Mouse (Mus musculus) 3T3-L1 (cell line): ENCODE results near the gene Vmn2r59.
"Not testable (repeated sequence)": the region's sequence is repeated elsewhere in the genome, so short reads cannot be mapped to it uniquely, and the experiment has no call there.

Experiments used
- DNase-seq: peaks from one replicate; pipeline ENCODE4 v3.0.0-alpha.2; 2015; ENCODE audit warnings: low read depth, low spot score

The Vmn2r59 gene

GRCm38 (mm10) chr7:42058923-42059322 lies at the start of gene Vmn2r59:
TSS of gene Vmn2r59 (minus strand) at chr7:42059023.
- no peak for DNase-seq

DNA sequence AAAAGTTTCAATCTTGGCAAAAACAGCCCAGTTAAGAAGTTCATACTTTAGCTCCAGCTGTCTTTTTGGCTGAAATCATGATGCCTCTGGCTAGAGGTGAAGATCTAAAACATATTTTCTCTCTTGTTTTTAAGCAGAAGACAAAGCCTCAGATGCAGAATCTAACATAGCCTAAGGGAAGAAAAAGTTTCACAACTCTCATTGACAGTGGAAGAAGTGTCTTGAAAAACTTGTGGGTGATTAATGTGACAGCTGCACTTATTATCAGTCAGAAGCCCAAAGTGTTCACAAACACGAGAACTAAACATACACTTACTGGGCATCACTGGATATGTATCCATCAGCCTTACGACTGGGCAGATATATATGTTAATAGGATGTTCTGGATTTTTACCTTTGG lies 48.6 kb upstream of the Vmn2r59 start, which contains the start of gene Vmn2r60:
Vmn2r60 (plus strand) TSS at position 301 of the 400 bp plus-strand sequence.
- DNase-seq = no peak

GRCm38 (mm10) chr7:42107061-42107460 lies 48.2 kb upstream of the Vmn2r59 start:
- not testable (repeated sequence) for DNase-seq
